Mouse (Mus musculus): ENCODE data around the gene Phc2.

GRCm38 (mm10) chr4:128759214-128759613 is 104.7 kb downstream of the Phc2 start:
- TF ChIP-seq CTCF (IDR thresholded peaks at IDR 0.05; ENCODE audit: borderline replicate concordance, insufficient read depth, low read length) (no peak), POLR2A (IDR thresholded peaks at IDR 0.05; ENCODE audit: low read depth, low read length) (no peak)
